Mouse (Mus musculus): ENCODE measurements at regions not wholly inside any gene's neighbourhood (a gene's known extent, or its start where the extent isn't known, plus 50 kb on each side); places are given as distances from the start of the nearest gene placed in this dataset.

- no peak for TF ChIP-seq CTCF (conservative IDR thresholded peaks at IDR 0.05; ENCODE audit: low read length)
- TF ChIP-seq NANOG (IDR thresholded peaks at IDR 0.05; ENCODE audit: borderline replicate concordance, low read length): no peak
These were observed 88.5 kb upstream of the Agr3 start for GRCm38 (mm10) chr12:35836946-35837345.

Data from E14TG2a.4 (cell line).